Mouse (Mus musculus): ENCODE data around the gene Alk.

DNA sequence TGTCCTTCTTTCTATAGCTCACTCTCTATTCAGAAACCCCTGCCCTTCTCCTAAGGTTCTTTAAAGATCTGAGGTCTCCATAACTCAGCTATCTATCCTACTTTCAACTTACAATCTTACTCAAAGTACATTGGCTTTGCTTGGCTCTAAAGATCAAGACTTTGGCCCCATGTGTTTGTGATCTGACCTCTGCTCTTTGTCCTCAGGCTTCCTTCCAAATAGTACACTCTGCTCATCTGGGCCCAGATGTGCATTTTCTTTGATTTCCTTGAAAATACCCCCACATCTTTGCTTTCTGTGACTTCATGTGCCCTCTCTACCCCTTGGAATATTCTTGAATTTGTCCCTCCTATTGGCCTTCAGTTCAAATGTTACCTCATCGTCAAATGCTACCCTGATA, 417.4 kb downstream of the Alk start:
- TF ChIP-seq CTCF (IDR thresholded peaks at IDR 0.05; ENCODE audit: insufficient read depth, low read depth, low read length), result no peak
- TF ChIP-seq POLR2A (IDR thresholded peaks at IDR 0.05; ENCODE audit: insufficient read depth, low read depth, low read length), result no peak
